Mouse (Mus musculus): ENCODE results near the gene Ugt1a9. TPM values are rescaled to one million over a fixed set of nuclear protein-coding genes. Genes with fewer than 3 reads are reported as not detected.

Gene Ugt1a9
- polyA plus RNA-seq, 1 experiment = not detected

GRCm38 (mm10) chr1:88257681-88258080 lies 187.1 kb downstream of the Ugt1a9 start:
- no peak for TF ChIP-seq GATA1 (IDR thresholded peaks at IDR 0.05; ENCODE audit: low read length)

- no peak for TF ChIP-seq GATA1 (IDR thresholded peaks at IDR 0.05; ENCODE audit: low read length)
Measured at GRCm38 (mm10) chr1:88258361-88258760, 187.8 kb downstream of the Ugt1a9 start.

GRCm38 (mm10) chr1:88258881-88259642 lies 188.5 kb downstream of the Ugt1a9 start:
- no peak for TF ChIP-seq GATA1 (IDR thresholded peaks at IDR 0.05; ENCODE audit: low read length)

- TF ChIP-seq GATA1 (IDR thresholded peaks at IDR 0.05; ENCODE audit: low read length) = no peak
Measured at GRCm38 (mm10) chr1:88259643-88260024, 189.0 kb downstream of the Ugt1a9 start.

- no peak for TF ChIP-seq GATA1 (IDR thresholded peaks at IDR 0.05; ENCODE audit: low read length)
Measured at GRCm38 (mm10) chr1:88260114-88260513, 189.5 kb downstream of the Ugt1a9 start.

- no peak for TF ChIP-seq GATA1 (IDR thresholded peaks at IDR 0.05; ENCODE audit: low read length)
Measured at GRCm38 (mm10) chr1:88260604-88261377, 190.2 kb downstream of the Ugt1a9 start.

- no peak for TF ChIP-seq GATA1 (IDR thresholded peaks at IDR 0.05; ENCODE audit: low read length)
Measured at GRCm38 (mm10) chr1:88261706-88262105, 191.1 kb downstream of the Ugt1a9 start.

- no peak for TF ChIP-seq GATA1 (IDR thresholded peaks at IDR 0.05; ENCODE audit: low read length)
Measured at GRCm38 (mm10) chr1:88262255-88262654, 191.7 kb downstream of the Ugt1a9 start.

- TF ChIP-seq GATA1 (IDR thresholded peaks at IDR 0.05; ENCODE audit: low read length) = no peak
Measured at GRCm38 (mm10) chr1:88262961-88263360, 192.4 kb downstream of the Ugt1a9 start.

GRCm38 (mm10) chr1:88263778-88264177 lies 193.2 kb downstream of the Ugt1a9 start:
- no peak for TF ChIP-seq GATA1 (IDR thresholded peaks at IDR 0.05; ENCODE audit: low read length)

- no peak for TF ChIP-seq GATA1 (IDR thresholded peaks at IDR 0.05; ENCODE audit: low read length)
Measured at GRCm38 (mm10) chr1:88264237-88264868, 193.8 kb downstream of the Ugt1a9 start.

GRCm38 (mm10) chr1:88264869-88265240 lies 194.3 kb downstream of the Ugt1a9 start:
- TF ChIP-seq GATA1 (IDR thresholded peaks at IDR 0.05; ENCODE audit: low read length) = no peak

- TF ChIP-seq GATA1 (IDR thresholded peaks at IDR 0.05; ENCODE audit: low read length) = no peak
Measured at GRCm38 (mm10) chr1:88266123-88266522, 195.5 kb downstream of the Ugt1a9 start.

GRCm38 (mm10) chr1:88267489-88267888 lies 196.9 kb downstream of the Ugt1a9 start:
- no peak for TF ChIP-seq GATA1 (IDR thresholded peaks at IDR 0.05; ENCODE audit: low read length)

- no peak for TF ChIP-seq GATA1 (IDR thresholded peaks at IDR 0.05; ENCODE audit: low read length)
Measured at GRCm38 (mm10) chr1:88268070-88268469, 197.5 kb downstream of the Ugt1a9 start.

Other genes with a start within 250 kb of the Ugt1a9 start
- gene Dgkd, start 217.5 kb upstream of the Ugt1a9 start, polyA plus RNA-seq (2012) = 15.5 and 25.3 TPM in 2 replicates
- gene Usp40, start 62.2 kb upstream of the Ugt1a9 start, polyA plus RNA-seq (2012) = 1.2 and 2.3 TPM in 2 replicates
- gene Ugt1a10, start 15.4 kb upstream of the Ugt1a9 start, polyA plus RNA-seq (2012) = not detected in 2 replicates
- not detected in 2 replicates for gene Ugt1a8, start 17.0 kb downstream of the Ugt1a9 start, polyA plus RNA-seq (2012)
- gene Ugt1a7c, start 24.3 kb downstream of the Ugt1a9 start, polyA plus RNA-seq (2012) = not detected in 2 replicates
- not detected in 2 replicates for gene Ugt1a6b, start 32.5 kb downstream of the Ugt1a9 start, polyA plus RNA-seq (2012)
- gene Ugt1a6a, start 64.0 kb downstream of the Ugt1a9 start, polyA plus RNA-seq (2012) = not detected in 2 replicates
- gene Ugt1a5, start 95.2 kb downstream of the Ugt1a9 start, polyA plus RNA-seq (2012) = not detected in 2 replicates
- gene Ugt1a2, start 129.8 kb downstream of the Ugt1a9 start, polyA plus RNA-seq (2012) = not detected in 2 replicates
- gene Dnajb3, start 135.0 kb downstream of the Ugt1a9 start, polyA plus RNA-seq (2012) = not detected in 2 replicates
- not detected in 2 replicates for gene Ugt1a1, start 141.2 kb downstream of the Ugt1a9 start, polyA plus RNA-seq (2012)
- not detected in 2 replicates for gene Mroh2a, start 156.2 kb downstream of the Ugt1a9 start, polyA plus RNA-seq (2012)
- gene Hjurp, start 206.8 kb downstream of the Ugt1a9 start, polyA plus RNA-seq (2012) = 48.5 and 76.4 TPM in 2 replicates
- gene Trpm8, start 206.9 kb downstream of the Ugt1a9 start, polyA plus RNA-seq (2012) = not detected in 2 replicates